Mouse (Mus musculus) layer of hippocampus, postnatal 14 days (tissue): ENCODE data around the gene Sgip1. TPM values are rescaled to one million over a fixed set of nuclear protein-coding genes. Genes with fewer than 3 reads are reported as not detected.
A peak's percentile ranks its signal among the peaks of the same experiment; 100 is the strongest.

Source experiments
- DNase-seq, 2 experiments: peaks; one replicate each; pipeline ENCODE4 v3.0.0; 2021 to 2022; ENCODE audit warnings: low spot score in 2 of 2, mixed read lengths in 1 of 2
- total RNA-seq, 2 experiments: library from RNA; stranded (reverse); gene quantifications; 2 replicates each; pipeline ENCODE4 v1.2.3; 2021

The Sgip1 gene
- total RNA-seq, 2 experiments from 2014 or later = 277 to 311 TPM

DNA sequence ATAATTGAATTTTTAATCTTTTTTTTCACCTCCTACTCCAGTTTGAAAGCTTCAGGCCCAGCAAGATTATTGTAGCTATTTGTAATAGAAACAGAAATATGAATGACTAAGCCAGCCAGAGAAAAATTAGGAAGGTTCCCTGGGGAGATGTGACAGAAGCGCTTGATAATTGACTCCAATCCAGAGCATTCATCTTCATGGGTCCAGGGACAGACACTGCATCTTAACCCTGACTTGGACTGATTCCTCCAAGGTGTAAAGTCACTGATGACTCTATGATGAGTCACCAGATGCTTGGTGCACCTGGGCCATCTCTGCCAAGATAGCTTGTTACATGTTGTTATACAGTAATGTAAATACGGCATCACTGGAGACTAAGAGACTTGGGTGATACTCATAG lies 92.6 kb downstream of the Sgip1 start:
- no peak for DNase-seq

DNA sequence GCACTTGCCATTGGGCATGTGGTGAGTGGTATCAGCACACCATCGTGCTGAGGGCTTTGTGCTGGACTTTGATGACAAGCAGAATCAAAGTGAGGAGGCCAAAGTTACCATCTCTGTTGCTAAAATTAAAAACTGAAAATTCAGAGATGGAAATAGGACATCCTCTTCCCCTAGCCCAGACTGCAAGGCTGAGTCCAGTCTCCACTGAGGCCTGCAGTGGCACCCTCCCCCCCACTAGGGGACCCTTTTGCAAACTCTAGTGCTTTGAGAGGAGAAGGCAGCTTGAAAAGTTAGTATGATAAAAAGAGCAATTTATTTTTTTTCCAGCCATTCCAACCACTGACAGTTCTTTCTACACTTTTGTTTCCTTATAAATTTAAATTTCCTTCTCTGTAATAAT lies 93.6 kb downstream of the Sgip1 start:
- DNase-seq = no peak

DNA sequence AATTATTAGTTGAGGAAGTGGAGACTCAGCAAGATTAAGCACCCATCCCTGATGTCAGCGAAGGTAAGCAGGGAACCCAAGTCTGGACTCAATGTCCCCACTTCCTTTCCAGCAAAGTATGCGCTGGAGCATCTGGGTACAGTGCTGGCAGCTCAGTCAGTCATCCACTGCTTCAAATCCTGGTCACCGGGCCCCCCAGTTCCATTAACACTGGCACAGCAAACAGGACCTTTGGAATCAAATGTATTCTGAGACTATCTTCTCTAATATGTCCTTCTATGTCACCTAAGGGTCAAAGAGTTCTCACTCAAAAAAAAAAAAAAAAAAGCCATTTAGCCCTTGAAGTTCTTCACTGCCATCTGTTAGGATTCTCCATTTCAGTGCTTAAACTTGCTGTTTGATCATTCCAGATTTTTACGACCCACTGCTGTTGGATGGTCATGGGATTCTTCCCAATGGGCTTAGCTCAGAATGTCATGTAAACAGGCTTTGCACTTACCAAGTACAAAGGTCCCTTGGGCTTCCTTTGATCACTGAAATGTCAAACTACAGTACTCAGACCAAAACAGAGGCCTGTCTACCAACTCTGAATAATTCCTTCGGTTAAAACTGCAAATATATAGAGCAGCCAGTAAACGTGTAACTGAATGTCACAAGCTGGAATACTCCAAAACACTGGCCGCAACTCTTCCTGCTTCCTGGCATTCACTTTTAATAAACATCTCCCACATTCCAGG lies 99.1 kb downstream of the Sgip1 start:
- no peak for DNase-seq

DNA sequence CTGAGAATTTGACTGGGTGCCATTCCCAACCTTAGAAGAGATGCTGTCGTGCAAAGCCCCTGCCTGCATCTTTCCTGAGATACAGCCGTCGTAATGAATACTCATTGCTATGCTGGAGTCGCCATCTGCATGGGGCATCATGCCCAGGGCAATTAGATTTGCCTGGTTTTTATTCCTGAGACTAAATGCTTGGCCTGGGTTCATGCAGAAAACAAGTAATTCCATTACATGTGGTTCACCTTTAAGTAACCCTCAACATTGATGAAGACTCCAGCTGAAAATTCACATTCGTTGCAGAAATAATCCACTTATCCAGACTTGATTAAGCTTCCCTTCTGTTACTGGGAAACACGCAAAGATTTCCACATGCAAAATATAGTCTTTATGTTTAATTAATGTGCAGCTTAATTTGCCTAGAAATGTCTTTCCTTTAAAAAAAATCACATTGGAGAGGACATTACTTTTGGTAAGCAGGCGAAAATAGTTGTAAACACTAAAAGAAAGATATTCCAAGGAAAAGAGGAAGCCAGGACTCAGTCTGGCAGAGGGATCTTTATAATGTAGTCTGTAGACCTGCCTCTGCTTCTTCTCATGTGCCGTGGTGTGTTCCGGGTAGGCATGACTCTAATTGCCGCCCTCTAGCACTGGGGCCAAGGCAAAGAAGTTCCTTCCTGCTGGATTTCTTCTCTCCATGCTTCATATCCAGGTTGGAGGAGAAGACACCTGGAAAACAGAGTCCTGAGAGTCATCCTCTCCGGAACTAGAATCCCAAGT lies 100.0 kb downstream of the Sgip1 start:
- peak; percentile 32 to 79 for DNase-seq

DNA sequence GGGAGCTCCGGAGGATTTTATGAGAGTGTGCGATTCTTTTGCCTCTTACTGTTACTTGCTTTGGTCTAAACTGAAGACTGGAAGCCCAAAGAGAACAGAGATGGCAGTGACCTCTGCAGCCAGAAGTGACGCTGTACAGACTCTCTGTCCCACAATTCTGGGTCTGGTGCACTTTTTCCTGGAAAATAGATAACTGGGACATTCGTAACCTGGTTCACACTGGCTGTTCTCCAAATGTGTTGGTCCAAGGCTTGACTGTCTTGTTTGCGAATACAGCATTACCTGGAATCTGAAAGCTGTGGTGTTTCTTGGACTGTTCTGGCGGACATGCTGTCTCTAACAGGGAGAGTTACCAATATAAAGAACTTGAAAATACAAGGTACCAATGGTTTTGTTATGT lies 109.4 kb downstream of the Sgip1 start:
- DNase-seq = no peak

DNA sequence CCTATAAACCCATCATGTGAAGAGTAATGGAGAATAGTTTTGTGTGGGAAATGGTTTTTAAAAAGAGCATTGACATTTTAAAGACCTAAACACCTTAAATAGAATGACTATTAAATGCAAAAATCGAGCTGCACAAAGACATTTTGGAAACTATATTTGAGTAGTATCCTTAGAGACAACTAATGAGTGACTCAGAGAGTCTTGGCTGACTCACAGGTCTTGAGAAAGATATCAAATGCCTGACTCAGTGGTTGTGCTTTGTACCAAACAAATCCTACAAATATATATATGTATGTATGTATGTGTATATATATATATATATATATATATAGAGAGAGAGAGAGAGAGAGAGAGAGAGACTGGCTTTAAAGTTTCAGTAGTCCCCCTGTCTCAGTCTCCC lies 110.1 kb downstream of the Sgip1 start:
- no peak for DNase-seq

DNA sequence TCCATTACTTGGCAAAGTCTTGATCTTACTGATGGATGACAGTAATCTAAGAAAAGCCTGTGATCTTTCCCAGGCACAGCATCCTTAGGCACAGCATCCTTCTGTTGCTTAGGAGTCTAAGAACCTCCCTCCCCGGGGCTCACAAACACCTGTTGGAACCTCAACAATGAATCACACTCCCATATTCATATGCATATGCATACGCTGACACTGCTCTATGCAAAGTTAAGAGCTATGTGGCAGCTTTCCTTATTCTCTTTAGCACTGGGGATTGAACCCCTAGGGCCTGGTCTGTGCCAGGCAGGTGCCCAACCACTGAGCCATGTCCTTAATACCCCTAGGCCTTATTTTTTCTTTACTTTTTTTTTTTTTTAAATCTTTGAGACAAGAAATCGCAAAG lies 111.2 kb downstream of the Sgip1 start:
- DNase-seq = no peak

DNA sequence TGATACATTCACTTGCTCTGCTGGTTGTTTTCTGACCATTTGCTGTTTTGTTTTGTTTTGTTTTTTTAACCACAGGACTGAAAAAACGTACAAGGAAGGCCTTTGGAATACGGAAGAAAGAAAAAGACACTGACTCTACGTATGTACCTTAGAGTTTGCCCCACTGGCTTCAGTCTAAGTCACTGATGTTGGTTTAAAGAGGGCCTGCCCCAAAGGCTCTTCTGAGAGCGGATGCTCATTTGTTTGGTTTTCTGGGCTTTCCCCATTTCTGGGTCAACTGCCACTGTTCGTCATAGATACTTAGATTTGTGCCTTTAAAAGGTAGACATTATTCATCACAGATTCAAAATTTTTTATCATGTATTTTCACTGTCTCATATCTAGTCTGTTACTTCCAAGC lies 111.7 kb downstream of the Sgip1 start:
- no peak for DNase-seq

DNA sequence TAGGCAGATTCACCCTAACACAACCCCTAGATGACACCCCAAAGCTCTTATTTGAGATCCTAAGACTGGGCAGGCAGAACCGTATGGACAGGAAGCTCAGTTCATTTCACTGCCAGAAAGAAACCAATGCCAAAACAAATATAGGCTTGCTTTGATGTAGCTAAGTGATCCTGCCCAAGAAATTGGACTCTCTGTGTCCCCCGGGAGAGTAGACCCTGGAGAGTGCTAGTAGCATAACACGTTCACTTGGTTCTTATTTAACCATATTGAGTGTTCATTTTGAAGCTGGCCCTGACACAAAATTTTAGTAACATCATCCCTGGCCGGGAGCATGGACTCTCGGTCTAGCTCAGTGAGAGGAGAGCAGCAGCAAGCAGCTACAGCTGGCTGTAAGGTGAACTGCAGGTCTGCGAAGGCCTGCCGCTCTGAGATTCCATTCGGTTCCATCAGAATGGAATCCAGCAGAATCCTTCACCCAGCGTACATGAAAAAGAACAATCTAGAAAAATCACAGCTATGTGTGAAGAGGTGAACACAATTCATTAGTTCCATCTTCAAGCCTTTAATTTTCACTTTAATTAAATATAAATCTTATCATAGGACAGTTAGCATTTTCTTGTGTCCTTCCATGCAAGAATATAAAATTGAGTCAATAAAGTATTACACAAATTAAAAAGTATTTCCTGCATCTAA lies 112.4 kb downstream of the Sgip1 start:
- no peak for DNase-seq

DNA sequence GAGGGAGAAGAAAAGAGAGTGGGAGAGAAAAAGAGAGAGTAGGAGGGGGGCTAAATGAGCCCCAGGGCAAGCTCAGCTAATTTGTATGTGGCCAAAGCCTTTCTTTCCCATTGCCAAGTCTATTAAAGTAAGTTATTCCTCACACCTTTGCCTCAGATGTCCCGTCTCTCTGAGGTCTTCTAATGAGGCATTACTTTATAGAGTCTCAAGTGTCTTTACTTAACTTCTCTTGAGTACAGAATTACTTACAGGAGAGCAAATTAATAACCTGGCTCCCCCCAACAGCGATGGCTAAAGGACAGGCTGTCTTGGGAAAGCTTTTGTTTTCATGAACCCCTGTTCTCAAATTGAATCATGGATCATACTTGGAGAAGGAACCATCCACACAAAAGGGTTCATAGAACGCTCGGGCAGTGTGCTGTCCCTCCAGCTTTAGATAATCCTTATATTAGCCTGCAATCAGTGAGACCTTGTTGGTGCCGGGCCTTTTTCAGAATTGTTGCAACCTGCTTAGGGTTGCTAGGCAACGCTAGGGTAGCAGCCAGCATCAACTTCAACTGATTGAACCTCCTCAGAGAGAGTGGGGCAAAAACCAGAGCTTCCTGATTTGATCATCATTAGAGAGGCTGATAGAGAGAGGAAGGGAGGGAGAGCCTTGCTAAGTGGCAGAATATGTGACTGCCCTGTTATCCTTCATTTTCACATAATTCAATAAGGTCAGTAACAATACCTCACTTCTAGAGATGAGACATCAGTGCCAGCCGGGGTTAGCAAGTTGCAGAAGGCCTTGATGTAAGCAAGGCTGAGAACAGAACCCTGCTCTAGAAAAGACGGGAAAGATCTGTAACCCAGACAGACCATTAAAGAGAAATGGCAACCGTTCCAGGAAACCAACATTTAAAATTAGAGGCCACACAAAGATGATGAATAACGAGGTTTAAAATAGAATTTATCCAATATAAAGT lies 114.1 kb downstream of the Sgip1 start:
- DNase-seq = peak; percentile 51 to 64

DNA sequence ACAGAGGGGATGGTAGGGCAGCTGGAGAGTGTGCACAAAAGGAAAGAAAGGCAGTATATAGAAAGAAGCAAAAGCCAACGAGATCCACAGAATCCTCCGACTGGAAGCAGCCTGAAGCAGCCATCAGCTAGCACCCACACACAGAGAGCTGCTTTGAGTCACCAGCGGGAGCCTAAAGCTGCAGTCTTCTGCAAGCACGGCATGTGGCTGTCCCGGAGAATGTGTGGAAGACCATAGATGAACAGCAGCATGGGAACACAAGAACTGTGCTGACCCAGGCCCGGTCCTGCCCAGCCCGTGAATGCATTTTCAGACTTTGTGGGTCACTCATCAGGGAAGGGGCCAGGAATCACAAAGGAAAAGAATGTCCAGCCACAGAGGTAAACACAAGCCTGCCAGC lies 115.0 kb downstream of the Sgip1 start:
- peak in 1 of 2 experiments; percentile 50 for DNase-seq

DNA sequence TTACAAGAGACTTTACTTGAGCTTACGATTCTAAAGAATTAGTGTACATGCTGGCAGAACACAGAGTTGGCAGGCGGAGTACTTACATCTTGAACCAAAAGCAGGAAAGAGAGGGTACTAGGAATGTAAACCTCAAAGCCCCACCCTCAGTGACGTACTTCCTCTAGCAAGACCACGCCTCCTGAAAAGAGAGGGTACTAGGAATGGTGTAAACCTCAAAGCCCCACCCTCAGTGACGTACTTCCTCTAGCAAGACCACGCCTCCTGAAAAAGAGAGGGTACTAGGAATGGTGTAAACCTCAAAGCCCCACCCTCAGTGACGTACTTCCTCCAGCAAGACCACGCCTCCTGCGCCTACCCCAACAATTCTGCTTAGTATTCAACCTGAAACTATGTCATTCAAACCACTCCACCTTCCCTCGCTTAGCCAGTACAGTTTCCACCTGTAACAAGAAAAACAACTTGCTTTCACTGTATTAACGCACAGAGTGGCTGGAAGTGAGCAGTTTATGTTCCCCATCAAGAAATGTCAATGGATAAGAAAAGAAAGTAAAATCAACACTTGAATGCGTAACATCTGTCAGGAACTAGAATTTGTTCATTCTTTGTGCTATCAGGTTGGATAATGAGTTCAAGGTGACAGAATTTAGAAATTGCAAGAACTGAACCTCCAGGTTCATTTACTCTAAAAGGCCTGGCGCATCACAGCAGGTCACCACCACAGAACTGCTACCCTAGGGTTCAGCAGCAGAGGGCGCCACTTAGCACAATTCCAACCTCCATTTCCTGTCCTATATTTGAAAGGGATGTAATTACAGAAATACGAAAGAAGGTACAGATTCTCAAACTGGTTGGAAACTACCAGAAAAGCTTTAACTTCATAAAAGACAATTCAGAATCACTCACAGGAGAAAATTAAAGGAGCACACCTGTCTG lies 118.4 kb downstream of the Sgip1 start:
- DNase-seq = no peak

DNA sequence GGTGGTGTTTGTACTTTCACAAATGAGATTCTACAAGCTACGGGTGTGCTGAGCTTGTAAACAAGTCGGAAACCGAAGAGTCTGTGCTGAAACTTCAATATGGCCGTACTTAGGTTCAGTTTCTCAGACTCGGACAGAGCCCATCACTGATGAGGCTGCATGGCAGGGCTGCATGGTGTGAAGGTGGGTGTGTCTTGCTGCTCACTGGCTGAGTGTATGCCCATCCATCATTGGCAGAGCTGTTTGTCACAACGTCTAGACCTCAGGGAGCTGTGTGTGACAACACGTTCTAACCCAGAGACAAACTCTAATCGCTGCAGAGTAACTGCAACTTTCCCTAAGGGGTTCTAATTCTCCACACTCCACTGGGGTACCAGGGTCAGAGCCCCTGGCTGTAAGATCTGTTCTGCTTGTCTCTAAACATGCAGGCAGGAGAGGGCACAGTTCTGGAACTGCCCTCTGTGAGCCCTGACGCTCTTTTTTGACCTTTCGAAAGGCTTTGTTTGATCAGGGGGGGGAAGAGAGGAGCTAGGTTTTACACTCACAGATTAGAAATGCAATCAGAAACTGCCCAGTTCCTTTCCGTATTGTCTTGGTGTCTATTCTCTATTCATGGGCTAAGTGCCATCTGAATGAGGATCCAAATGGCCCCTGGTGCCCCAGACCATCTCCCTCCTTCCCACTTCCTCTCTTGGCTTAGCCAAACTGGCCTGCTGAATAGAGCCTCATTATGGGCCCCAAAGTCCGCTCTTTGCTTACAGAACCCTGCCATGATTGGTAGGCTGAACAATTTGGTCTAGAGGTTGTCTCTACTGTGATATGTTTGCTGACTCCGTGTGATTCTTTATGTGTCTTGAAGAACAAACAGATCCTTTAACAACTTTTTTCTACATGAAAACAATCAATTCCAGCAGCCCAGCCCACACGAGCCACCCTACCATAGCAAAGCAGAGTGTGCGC lies 121.9 kb downstream of the Sgip1 start:
- no peak for DNase-seq

DNA sequence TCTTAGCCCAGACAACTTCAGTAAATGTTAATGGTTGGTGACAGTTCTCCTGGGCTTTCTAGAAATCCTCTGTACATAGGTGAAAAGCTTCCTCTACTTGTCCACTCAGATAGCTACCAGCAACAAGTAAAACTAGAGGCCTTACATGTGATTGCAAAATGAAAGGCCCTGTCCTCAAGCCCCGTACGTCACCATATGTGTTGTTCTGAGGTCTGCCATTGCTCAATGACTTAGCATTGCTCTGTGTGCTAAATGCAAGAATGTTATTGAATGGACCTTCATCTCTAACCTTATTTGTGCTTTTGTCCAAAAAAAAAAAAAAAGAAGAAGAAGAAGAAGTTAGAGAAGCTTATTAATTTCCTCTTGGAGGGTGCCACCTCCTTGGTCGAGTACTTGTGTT lies 125.4 kb downstream of the Sgip1 start:
- DNase-seq = no peak

DNA sequence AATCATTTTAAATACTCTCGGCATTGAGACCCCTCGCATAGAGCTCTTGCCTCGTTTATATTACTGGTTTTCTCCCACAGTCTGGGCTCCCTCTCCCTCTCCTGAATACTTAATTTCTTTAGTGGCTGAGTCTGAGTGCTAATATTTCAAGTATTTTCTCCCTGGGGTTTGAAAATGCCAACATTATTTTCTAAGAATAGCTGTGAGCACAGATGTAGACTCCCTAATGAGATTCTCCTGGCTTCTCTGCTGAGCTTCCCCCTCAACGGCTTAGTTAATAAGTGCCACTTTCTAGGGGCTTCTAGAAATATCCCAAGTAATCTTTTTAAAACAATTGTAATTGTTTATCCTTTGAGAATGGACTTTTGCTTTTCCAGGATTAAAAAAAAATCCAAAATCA lies 130.2 kb downstream of the Sgip1 start:
- no peak for DNase-seq

DNA sequence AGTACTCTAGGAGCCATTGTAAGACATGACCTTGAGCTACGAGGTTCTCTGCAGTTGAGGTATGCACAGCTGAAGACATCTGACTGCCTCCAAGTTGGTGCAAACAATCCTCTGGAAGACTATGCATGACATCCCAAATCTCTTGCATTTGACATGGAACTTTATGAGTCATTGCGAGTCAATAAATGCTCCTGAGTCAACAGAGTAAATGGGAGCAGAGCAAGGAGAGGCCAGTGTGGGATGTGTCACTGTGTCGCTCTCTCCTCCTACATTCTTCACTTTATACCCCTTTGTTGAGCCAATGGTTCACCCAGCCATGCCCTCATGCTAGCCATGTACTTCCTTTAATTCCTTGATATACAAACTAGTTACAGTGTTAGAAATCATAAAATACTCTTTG lies 142.0 kb downstream of the Sgip1 start:
- no peak for DNase-seq

DNA sequence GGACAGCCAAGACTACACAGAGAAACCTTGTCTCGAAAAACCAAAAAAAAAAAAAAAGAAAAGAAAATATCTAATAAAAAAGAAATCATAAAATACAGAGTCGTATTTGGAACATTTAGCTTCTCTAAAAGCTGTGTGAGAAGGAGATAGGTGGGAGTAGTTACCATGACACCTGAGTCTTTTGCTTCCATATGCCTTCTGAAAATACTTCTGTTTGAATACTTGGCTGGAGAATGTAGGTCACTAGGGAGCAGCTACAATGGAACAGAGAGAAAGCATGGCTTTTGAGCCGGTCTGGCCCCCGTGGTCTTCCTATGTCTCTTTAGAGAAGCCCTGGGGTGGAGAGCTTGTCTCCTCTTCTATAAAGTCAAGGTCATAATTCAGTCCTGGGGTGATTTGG lies 143.1 kb downstream of the Sgip1 start:
- DNase-seq = no peak

DNA sequence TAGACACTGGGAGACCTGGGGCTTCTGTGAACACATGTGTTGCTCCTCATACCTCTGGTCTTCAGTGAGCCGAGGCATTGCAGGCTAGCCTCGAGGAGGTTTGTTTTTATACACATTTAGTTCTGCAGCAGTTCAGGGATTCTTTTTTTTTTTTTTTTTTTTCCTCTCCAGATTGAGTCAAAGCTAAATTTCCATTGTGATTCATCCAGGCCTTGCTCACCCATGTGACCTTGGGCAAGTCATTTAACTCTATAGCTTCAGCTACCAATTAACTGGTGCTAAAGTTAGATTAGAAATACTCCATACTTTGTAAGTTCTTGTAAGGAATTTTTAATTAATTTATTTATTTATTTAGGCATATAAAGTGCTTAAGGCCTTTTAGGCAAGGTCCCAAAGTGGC lies 145.4 kb downstream of the Sgip1 start:
- DNase-seq = no peak

DNA sequence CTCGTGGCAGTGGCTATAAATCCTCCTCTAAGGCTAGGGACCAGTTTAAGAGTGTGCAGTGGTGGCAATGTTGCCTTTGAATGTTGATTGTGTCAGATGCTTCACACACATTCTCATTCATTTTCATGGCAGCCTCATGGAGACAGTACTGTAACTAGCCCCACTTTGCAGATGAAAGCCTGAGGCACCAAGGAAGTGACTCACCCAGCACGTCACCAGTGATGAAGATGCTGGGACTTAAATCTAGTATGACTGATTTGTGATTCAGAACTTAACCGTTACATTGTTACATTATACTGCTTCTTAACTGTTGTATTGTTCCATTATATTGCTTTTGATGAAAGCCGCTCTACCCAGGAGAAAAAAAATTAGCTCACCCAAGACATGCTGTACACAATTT lies 145.8 kb downstream of the Sgip1 start:
- no peak for DNase-seq
